Mouse (Mus musculus) urinary bladder, postnatal 14 days (tissue): ENCODE measurements around the gene Rsg1.

Experiments used
- DNase-seq: peaks from one replicate; pipeline ENCODE4 v3.0.0; 2021; ENCODE audit warnings: low spot score

Rsg1 gene

DNA sequence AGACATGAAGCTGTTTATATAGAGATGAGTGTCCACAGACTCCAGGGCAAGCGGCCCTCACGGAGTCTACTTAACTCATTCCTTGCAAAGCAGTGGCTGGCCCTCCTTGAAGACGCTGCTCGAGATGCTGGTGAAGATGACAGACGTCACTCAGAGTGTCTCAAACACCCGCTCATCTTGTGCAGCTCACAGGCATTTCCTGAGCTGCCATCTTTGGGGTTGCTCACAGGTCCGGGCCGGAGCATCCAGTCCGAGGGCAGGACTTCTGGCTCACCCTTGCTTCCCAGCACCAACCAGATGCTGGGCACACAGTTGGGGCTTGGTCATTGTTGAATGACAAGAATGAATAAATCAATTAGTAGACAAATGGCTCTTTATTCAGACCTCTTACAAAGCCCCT lies 864 bp upstream of the Rsg1 start:
- DNase-seq: no peak

DNA sequence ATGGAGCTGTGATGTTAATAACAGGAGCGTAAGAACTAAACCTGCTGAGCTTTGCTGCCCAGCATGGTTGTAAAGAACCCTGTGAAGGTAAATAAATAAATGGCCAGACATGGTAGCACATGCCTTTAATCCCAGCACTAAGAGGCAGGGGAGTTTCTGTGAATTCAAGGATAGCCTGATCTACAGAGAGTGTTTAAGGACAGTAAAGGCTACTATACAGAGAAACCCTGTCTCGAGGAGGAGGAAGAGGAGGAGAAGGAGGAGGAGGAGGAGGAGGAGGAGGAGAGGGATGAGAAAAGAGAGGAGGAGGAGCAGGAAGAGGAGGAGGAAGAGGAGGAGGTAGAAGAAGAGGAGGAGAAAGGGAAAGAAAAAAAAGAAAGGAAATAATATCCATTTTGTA lies 414 bp upstream of the Rsg1 start:
- no peak for DNase-seq

DNA sequence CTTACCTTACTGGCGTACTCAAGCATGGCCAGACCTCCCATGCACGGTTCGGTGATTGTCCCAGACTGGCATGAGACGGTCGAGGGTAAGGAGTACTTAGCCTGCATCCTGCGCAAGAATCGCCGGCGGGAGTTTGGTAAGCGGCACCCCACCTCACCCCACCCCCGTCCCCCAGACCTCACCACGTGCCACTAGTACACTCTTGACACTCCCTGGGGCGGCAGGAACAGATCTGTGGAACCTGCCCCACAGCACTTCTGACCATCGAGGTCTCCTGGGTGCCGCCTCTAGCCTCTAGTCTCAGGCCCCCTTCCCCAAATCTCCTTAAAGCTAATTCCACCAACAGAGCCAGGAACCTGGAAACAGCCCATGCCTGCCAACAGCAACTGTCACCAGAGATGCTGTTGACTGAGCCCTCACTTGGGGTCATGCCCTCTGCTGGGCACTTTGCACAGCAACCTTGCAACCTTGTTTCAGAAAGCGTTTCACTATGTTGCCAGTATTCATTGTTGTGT lies 638 bp downstream of the Rsg1 start:
- DNase-seq: peak; percentile 20

DNA sequence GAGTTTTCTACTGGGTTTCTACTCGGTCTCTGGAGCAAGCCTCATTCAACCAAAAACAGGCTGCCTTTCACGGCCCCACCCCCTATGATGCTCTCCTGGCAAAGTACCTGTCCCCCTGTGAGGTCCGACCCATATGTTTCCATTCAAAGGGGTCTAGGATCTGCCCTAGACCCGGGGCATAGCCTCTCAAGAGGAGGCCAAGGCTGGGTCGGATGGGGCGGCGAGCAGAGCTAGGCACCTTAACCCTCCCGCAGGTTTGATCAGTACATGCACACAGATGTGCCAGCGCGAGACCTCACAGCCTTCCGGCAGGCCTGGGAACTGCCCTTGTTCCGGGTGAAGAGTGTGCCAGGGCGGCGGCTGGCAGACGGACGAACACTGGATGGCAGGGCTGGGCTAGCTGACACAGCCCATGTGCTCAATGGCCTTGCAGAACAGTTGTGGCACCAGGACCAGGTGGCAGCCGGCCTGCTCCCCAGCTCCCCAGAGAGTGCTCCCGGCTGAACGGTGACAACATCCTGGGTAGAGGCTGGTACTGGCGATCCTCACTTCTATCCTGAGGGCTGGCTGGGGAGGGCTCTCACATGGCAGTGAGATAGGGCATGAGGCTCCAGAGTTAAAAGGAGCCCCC lies 5.9 kb downstream of the Rsg1 start:
- DNase-seq: no peak

DNA sequence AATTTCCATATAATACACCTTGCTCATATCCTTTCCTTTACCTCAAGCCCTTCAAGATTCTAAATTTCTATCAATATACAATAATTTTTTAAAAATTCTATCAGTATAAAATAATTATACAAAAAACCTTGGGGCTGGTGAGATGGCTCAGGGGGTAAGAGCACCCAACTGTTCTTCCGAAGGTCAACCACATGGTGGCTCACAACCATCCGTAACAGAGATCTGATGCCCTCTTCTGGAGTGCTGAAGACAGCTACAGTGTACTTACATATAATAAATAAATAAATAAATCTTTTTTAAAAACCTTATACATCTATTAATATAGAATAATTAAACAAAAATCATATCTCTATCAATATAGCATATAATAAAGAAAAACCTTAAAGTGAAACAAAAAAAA lies 8.1 kb downstream of the Rsg1 start:
- DNase-seq: no peak

DNA sequence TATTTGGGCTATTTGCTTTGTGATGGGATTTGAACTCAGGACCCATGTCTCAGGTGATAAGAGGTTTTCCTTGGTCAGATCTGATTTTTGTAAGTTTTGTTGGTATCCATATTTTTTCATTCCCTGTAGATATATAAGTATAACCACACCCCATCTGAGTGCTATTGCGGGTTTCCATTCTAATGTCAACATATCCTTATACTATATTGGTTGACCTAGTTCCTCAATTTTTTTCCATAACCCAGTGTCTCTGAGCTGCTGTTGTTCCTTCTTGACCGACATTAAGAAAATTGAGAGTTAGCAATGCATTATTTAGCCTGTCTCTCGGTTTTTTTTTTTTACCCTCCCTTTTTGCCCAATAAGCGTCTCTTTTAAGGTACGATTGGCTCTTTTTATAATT lies 9.0 kb downstream of the Rsg1 start:
- DNase-seq: no peak

DNA sequence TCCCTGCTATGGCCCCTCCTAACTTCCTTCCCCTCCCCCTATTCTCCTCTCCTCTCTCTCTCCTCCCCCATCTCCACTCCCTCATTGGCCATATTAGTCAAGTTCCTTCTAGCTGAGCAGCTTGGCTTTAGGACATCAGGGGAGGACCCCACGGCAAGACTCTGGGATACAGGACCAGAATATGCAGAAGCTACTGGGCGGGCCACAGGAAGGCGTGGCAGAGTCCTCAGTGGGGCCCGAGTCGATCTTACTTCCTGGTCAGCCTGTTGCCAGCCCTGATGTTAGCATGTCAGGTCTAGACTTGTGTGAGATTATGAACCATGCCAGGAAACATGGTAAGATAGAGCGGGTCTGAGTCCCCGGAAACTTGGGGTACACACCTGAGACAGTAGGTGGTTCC lies 14.9 kb downstream of the Rsg1 start:
- no peak for DNase-seq

DNA sequence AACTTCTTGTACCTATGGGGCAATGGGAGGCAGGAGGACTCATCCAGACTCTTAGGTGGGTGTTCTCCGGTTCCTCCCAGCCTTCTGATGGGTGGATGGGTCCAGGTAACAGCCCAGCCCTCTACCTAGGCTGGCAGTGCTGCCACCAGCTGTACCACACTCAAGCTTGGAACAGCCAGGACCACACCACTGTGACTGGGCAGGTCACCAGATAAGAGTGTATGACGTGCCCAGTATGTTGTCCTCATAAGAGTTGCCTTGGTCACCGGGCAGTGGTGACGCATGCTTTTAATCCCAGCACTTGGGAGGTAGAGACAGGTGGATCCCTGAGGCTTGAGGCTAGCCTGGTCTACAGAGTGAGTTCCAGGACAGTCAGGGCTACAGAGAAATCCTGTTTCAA lies 19.4 kb downstream of the Rsg1 start:
- DNase-seq: no peak

DNA sequence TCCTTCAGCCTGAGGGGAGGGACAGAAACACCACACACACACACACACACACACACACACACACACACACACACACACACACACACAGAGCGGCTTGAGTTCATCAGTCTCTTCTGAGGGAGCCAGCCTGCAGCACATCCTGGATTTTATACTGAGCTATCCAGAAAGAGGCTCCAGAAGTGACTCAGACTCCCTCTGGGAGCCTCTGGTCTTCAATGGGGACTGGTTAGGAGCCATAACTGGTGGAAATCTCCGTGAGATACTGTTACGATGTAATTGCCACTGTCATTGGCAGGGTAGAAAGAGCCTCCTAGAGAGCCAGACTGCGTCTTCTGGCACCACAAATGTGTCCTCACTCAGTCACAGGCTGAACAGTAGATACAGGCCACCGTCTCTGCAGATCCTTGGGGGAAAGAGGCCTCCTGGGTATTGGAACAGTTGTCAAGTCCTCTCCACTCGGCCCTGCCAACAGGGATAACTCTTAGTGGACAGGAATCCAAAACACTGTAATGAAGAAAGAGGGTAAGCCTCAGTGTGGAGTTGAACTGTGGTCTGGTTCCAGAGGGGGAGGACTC lies 21.9 kb downstream of the Rsg1 start:
- no peak for DNase-seq

DNA sequence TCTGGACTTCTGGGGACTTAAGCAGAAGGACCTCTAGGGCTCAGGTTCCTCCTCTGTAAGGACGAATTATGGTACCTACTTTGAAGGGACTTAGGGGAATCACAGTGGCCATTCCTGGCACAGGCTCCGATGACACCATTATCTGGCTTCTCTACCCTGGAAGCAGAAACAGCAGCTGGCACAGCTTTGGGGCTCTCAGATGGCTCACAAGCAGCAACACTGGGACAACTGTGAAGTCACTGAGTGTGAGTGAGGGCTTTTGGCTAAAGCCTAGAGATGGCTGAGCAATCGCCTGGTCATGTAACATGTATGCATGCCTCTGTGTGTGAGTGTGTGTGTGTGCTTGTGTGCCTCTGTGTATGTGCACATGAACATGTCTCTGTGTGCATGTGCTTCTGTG lies 23.1 kb downstream of the Rsg1 start:
- DNase-seq: no peak

DNA sequence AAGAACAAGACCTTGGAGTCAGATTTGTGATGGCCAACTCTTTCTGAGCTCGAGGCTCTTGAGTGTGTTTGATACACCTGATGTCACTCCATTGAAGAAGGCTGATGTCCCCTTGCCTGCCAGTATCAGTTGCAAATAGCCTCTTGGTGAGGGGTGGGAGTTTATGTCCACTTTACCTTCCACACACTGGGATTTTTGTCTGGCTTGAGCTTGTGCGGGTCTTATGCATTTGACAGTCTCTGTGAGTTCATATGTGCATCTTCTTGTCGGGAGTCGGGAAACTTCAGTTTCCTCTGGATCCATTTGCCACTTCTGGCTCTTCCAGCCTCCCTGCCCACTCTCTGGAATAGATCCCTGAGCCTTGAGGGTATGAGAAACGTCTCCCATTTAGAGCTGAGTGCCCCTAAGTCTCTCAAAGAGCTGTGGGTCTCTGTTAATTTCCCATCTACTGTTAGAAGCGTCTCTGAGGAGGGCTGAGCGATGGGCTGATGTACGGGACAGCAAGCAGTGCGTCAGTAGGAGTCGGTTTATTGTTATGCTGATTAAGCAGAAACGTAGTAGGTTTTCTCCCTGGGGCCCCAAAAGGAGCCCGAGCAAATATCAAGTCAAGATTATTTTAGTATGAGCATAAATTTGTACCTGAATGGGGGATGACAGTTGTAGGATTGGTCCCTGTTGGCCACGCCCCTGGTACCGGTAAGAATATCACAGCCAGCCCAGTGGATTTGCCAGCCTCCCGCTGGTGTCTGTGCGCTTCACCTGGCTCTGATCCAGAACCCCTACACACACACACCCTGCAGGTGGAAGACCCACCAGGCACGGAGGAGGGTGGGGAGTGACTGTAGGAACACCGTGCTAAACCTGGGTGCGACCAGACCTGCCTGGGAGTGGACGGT lies 25.0 kb downstream of the Rsg1 start:
- DNase-seq: no peak

DNA sequence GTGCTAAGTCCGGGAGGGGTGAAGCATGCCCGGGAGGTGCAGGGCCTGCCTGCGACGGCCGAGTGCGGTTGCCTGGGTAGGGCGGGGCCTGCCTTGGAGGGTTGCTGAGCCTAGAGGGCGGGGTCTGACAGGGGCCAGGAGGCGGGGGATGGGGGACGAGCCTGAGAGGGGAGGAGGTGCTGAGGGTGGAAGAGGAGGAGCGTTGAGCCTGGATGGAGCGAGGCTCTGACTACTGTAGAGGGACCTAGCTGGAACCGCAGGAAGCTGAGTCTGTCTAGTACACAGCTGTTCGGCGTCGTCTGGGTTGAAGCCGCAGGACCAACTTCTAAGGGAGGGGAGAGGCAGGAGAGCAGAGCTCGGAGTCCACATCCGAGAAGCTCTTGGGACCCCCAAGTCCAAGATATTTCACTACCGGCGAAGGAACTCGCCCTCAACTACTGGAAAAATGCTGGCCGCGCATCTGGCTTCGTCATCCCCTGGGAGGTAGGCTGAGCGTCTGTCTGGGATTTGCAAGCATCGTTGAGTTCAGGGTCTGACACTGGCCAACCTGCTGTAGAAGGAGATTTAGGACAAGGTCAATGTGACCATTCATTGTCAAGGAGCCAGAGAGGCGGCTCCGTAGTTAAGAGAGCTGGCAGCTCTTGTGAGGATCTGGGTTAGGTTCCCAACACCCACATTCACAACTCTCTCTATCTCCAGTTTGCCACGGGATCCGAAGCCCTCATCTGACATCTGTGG lies 25.8 kb downstream of the Rsg1 start, which contains the start of gene Arhgef19:
Arhgef19 (plus strand) TSS at position 112 of the 738 bp plus-strand sequence.
- peak; percentile 96 for DNase-seq

DNA sequence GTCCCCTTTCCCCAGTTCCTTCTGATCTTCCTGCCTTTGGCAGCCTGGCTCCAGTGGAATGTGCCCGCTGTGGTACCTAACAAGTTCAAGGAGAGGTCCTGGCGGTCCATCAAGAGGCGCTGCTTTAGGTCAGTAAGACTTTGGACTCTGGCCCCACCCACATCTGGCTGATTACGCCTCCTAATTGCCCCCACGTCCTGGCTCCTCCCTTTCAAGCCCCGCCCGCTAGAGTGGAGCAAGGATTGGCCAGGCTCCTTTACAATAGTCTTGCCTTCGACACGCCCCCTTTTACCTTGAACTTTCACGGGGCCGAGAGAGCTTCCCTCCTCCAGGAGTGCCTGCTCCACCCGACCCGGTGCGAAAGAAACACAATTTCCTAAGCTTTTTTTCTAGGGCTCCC lies 26.9 kb downstream of the Rsg1 start:
- DNase-seq: peak; percentile 80

DNA sequence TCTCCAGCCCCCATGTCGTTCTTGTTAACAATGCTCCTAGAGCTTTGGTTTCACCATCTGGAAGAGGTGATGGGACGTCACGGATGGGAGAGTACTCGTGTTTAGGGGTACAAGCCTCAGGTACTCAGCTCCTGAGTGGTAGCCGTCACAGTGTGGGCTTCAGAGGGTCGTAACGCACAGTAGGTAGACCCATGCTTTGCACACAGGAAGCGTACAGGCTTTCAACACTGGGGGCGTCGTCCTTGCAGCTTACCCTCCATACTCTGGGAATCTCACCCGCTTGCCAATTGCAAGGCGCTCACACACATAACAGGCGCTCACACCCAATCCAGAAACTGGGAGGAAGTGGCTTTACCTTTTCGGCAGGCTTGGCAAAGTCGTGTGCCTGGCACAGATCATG lies 28.1 kb downstream of the Rsg1 start:
- DNase-seq: no peak

DNA sequence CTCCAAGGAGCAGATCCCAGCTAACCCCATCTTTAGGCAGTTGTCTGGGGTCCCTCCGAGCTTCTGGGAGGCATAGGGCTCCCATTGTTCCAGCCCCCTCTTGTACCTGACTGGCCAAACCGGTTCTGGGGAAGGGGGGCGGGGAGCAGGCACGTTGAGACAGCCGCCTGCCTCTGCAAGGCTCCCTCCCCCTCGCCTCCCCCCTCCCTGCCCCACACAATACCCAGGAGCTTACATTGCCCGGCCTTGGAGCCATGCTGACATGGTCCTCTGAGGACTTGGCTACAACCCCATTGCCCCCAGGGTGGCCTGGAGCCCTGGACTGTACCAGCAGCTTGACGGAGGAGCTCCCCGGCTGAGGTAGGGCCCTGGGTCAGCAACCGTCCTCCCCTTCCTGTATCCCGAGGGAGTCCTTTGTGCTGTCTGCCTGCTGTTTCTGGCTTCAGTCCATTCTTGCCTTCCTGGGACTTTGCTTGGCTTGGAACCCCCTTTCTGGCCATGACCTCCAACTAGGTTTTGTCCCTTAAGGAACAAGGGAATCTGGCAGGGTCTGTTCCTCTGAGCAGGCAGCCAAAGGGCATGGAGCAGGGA lies 29.0 kb downstream of the Rsg1 start:
- peak; percentile 74 for DNase-seq

DNA sequence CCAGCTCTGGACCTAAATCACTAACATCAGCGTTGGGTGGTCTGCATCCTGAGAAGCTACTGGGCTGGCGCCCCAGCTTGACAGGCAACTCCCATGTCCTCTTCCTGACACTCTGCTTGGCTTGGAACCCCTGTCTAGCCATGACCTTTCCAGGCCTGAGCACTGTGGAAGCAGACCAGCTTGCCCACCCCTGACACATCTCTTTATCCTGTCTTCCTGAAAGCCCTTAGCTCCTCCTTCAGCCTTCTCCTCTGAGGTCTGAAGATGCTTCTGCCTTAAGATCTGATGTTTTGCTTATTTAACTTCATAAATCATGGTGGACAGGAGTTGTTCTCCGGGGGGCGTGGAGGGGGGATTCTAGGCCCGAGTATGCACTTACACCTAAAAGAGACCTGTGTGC lies 29.9 kb downstream of the Rsg1 start:
- DNase-seq: no peak

DNA sequence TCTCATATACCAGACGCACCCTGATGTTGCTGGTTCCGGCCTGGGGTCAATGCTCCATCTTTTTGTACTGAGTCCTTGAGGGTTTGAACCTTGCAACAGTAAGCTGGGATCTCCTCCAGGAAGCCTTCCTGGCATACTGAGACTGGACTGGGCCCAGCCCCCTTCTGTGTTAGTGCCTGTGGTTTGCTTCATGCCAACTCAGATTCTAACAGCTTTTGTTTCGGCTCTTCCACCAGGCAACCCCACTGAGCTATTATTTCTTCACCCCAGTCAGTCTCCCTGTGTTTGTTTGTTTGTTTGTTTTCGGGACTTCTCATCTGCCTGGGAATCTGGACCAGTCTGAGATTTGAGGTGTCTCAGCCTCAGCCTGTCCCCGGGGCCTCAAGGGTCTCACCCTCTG lies 30.6 kb downstream of the Rsg1 start:
- DNase-seq: no peak

DNA sequence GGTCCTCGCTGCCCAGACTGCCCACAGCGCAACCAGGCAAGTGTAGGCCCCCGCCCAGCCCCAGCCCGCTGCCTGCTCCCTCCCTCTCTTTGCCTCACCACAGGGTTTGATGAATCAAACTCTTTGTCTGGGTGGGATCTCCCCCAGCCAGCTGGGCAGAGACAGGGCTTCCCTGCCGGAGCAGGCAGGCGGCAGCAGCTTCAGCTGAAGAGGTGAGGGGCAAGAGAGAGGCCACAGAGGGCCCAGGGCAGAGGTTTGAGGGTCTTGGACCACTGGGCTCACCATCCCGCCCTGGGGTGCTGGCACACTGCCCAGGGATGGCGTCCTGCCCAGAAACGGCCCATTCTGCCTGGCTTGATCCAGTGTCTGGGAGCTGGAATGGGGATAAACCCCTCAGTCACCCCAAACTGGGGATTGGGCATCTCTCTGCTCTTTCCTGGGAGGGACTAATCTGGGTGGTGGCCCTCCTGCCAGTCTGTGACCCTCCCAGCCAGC lies 31.2 kb downstream of the Rsg1 start:
- DNase-seq: peak; percentile 71

DNA sequence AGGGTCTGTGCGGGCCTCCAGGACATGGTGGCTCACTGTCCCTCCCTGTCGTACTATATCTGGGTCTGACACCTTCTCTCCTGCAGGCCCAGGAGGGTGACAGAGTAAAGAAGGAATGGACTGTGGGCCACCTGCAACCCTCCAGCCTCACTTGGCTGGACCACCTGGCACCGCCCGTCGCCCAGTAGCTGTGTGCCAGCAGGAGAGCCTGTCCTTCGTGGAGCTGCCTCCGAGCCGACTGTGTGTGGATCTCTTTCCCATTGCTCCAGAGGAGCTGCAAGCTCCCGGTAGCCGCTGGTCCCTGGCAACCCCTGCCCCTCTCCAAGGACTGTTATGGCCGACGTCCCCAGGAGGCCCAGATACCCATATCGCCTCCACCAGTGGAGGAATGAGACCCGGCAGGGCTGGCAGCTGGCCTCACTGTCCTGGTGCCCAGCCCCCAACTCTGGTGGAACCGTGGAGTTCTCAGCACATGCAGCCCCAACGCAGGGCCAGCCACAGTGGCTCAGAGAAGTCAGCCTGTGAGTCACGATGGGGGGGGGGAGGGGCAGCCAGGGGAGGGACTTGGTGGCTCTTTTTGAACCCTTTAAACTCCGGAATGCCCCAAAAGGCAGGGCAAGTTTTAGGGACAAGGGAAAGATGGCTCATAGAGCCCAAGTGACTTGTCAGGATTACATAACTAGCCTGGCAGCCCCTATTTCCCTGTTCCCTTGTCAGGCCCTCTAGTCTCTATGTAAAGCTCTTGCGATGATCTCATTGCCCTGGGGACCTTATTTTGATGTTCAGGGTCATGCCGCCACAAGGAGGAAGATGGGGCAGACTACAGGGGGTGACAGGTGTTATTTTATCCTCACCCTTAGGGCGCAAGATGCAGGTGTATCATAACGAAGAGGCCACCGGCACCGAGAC lies 32.6 kb downstream of the Rsg1 start:
- DNase-seq: peak; percentile 44

DNA sequence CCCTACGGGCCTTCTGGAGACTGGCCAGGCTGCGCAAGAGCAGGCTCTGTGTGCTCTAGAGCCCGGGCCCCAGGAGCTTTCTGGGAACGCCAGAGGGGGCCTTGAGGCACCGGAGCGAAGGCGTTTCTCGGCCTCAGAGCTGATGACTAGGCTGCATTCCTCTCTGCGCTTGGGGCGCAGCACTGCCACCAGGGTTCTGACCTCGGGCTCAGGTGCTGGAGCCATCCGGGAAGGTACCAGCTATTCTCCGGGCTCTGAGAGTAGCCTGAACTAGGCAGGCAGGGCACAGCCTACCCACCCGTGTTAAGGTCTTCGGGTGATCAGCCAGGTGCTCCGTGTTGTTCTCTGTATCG lies 33.2 kb downstream of the Rsg1 start:
- no peak for DNase-seq
